Comparison of ENCODE assay signal across 9 mouse cellular contexts in the genomic region with DNA sequence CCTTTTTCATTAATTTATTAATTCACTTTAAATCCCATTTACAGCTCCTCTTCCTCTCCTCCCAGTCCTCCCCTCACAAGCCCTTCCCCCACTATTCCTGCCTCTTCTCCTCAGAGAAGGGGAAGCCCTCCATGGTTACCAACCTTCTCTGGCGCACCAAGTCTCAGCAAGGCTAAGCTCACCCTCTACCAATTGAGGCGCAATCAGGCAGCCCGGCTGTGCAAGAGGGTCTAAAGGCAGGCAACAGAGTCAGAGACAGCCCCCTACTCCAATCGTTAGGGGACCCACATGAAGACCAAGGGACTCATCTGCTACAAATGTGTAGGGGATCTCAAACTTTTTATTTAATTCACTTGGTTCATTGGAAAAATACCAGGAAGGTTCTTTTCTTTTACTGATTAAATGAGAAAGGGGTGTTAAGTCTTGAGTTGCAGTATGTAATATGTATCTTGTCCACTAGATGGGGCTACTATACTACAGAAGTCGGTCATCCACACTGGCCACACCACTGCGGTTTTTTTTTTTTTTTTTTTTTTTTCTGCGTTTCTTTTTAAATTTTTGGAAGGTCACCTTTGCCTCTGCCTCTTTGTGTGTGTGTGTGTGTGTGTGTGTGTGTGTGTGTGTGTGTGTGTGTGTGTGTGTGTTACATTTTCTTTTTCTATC.
DNase-seq lines count a peak whose midpoint lies in the region; ATAC-seq and TF ChIP-seq lines count a peak whose summit lies in the region.
"Had no signal": no experiment of that assay in that cellular context is flagged by ENCODE, and none has a peak within 500 bp of the region (broad histone marks: within the 10 kb centered on the region; RNA-seq: fewer than 3 reads in every experiment).

No protein-coding gene starts in this region.

- no peak overlapping the region for H3K9ac ChIP-seq in kidney, embryonic 15.5 days
- no peak overlapping the region for H3K9ac ChIP-seq in lung, embryonic 16.5 days (ENCODE audit: low read length)

- no peak for DNase-seq in kidney, adult 18-20 months
- DNase-seq in G1E (ENCODE audit: low spot score) = peak; percentile 16
- DNase-seq in embryo, embryonic 11.5 days (ENCODE audit: low read depth, low spot score) = peak; percentile 68
- no peak for DNase-seq in right cerebral cortex, postnatal 14 days
- no peak for DNase-seq in urinary bladder, postnatal 10 days (ENCODE audit: low spot score)
- no peak for DNase-seq in ovary, postnatal 36 days (ENCODE audit: low spot score)

- WGBS in kidney, embryonic 15.5 days = 33% methylated on average over 7 of the region's 7 CpGs
- 29% methylated on average over 7 of the region's 7 CpGs for WGBS in lung, embryonic 16.5 days

- no peak overlapping the region for H3K4me3 ChIP-seq in kidney, embryonic 15.5 days (replicated peaks)
- no peak overlapping the region for H3K4me3 ChIP-seq in G1E (ENCODE audit: low read depth, low read length)
- H3K4me3 ChIP-seq in lung, embryonic 16.5 days (ENCODE audit: low read length) = no peak overlapping the region
- H3K4me3 ChIP-seq: erythroblast, embryonic 14.5 days had no signal

- peaks cover 8% of the 10 kb centered on the region; the same call in 1 of the 2 replicates for H3K4me1 ChIP-seq in kidney, embryonic 15.5 days
- no peaks in the 10 kb centered on the region for H3K4me1 ChIP-seq in G1E (ENCODE audit: insufficient read depth, low read depth, low read length)
- H3K4me1 ChIP-seq in lung, embryonic 16.5 days (replicated peaks; ENCODE audit: control insufficient read depth, insufficient read depth, low read length) = no peaks in the 10 kb centered on the region

- TF ChIP-seq CTCF in G1E (IDR thresholded peaks at IDR 0.05; ENCODE audit: low read depth, low read length) = no peak; the same call in 1 of the 2 replicates

- no peak overlapping the region for H3K27ac ChIP-seq in kidney, embryonic 15.5 days
- no peak overlapping the region for H3K27ac ChIP-seq in lung, embryonic 16.5 days (ENCODE audit: low read length)

- no peak overlapping the region for H3K4me2 ChIP-seq in kidney, embryonic 15.5 days
- H3K4me2 ChIP-seq in lung, embryonic 16.5 days (ENCODE audit: low read depth, low read length) = no peak overlapping the region

- no peaks in the 10 kb centered on the region for H3K9me3 ChIP-seq in kidney, embryonic 15.5 days (replicated peaks)
- no peaks in the 10 kb centered on the region for H3K9me3 ChIP-seq in G1E (replicated peaks)
- H3K9me3 ChIP-seq in lung, embryonic 16.5 days (ENCODE audit: control insufficient read depth, low read length) = no peaks in the 10 kb centered on the region

- no peaks in the 10 kb centered on the region for H3K36me3 ChIP-seq in kidney, embryonic 15.5 days
- H3K36me3 ChIP-seq in G1E (replicated peaks) = no peaks in the 10 kb centered on the region
- no peaks in the 10 kb centered on the region for H3K36me3 ChIP-seq in lung, embryonic 16.5 days (ENCODE audit: control insufficient read depth, insufficient read depth, low read length)

- H3K27me3 ChIP-seq in kidney, embryonic 15.5 days = no peaks in the 10 kb centered on the region
- no peaks in the 10 kb centered on the region for H3K27me3 ChIP-seq in G1E (ENCODE audit: insufficient read depth, low read length)
- H3K27me3 ChIP-seq in lung, embryonic 16.5 days (ENCODE audit: control insufficient read depth, insufficient read depth, low read depth, low read length) = no peaks in the 10 kb centered on the region

- ATAC-seq in kidney, embryonic 15.5 days (replicated peaks; ENCODE audit: low FRiP score) = peak; percentile 70
- peak; percentile 34; the same call in 1 of the 2 replicates for ATAC-seq in G1E (ENCODE audit: extremely low read depth, insufficient number of reproducible peaks, low FRiP score, poor library complexity, severe bottlenecking)
- peak; percentile 68; the same call in 1 of the 2 replicates for ATAC-seq in lung, embryonic 16.5 days (ENCODE audit: low read depth)

Comparison
In these comparisons a context has a peak if more than half of its experiments do, and no peak if none do; other contexts are left out.
1. DNase-seq: peak in G1E (single experiment) and embryo, embryonic 11.5 days (single experiment); none in kidney, adult 18-20 months (single experiment), right cerebral cortex, postnatal 14 days (single experiment), urinary bladder, postnatal 10 days (single experiment) and ovary, postnatal 36 days (single experiment).
2. Peak in every context shown above with its lines, with median percentiles within 50 percentile points of each other: ATAC-seq.